Mouse (Mus musculus): ENCODE data around the gene Add2.

- TF ChIP-seq CTCF (IDR thresholded peaks at IDR 0.05; ENCODE audit: control insufficient read depth, insufficient read depth, insufficient read length) (no peak), MYOG (IDR thresholded peaks at IDR 0.05; ENCODE audit: control insufficient read depth, extremely low read depth, insufficient read length) (no peak), MYOD1 (IDR thresholded peaks at IDR 0.05; ENCODE audit: control insufficient read depth, insufficient read length, low read depth) (no peak), CEBPB (IDR thresholded peaks at IDR 0.05; ENCODE audit: low read depth) (no peak), FOSL1 (IDR thresholded peaks at IDR 0.05; ENCODE audit: insufficient read depth, low read length, poor library complexity, severe bottlenecking) (no peak), MAX (IDR thresholded peaks at IDR 0.05) (no peak), USF1 (IDR thresholded peaks at IDR 0.05; ENCODE audit: low read depth) (no peak)
These were observed 40.5 kb downstream of the Add2 start for GRCm38 (mm10) chr6:86069009-86069408.
